Comparison of ENCODE assay signal across 24 mouse cellular contexts in genomic region chr19:42908553-42908952, GRCm38 (mm10).
"Had no signal": no experiment of that assay in that cellular context is flagged by ENCODE, and none has a peak within 500 bp of the region (broad histone marks: within the 10 kb centered on the region; RNA-seq: fewer than 3 reads in every experiment).

No protein-coding gene starts in this region.

- H3K4me2 ChIP-seq: embryonic facial prominence, embryonic 12.5 days; embryonic facial prominence, embryonic 13.5 days; embryonic facial prominence, embryonic 15.5 days; forebrain, embryonic 12.5 days; forebrain, embryonic 13.5 days; forebrain, embryonic 15.5 days had no signal

- H3K9ac ChIP-seq: embryonic facial prominence, embryonic 12.5 days; embryonic facial prominence, embryonic 13.5 days; embryonic facial prominence, embryonic 15.5 days; forebrain, embryonic 12.5 days; forebrain, embryonic 13.5 days; forebrain, embryonic 15.5 days; forebrain, postnatal 0 days had no signal

- H3K27me3 ChIP-seq: embryonic facial prominence, embryonic 12.5 days; embryonic facial prominence, embryonic 13.5 days; embryonic facial prominence, embryonic 15.5 days; forebrain, embryonic 12.5 days; forebrain, embryonic 13.5 days; forebrain, embryonic 15.5 days had no signal

- H3K4me3 ChIP-seq: embryonic facial prominence, embryonic 10.5 days; embryonic facial prominence, embryonic 12.5 days; embryonic facial prominence, embryonic 13.5 days; embryonic facial prominence, embryonic 15.5 days; erythroblast, embryonic 14.5 days; forebrain, embryonic 10.5 days; forebrain, embryonic 12.5 days; forebrain, embryonic 13.5 days; forebrain, embryonic 15.5 days; gastrocnemius, adult 2 months; heart, adult 2 months had no signal

- H3K27ac ChIP-seq: embryonic facial prominence, embryonic 10.5 days; embryonic facial prominence, embryonic 12.5 days; forebrain, embryonic 10.5 days; forebrain, embryonic 12.5 days; forebrain, embryonic 13.5 days; forebrain, embryonic 15.5 days; gastrocnemius, adult 2 months; heart, adult 2 months had no signal

- DNase-seq: cerebellum, adult 9-10 months; cerebellum, adult 9-11 months; cerebellum, postnatal 10 days; cerebellum, postnatal 14 days; cerebellum, postnatal 25 days; cerebellum, postnatal 36 days; embryo, embryonic 11 days; forebrain, postnatal 0 days; gastrocnemius, adult 2 months; gastrocnemius, postnatal 10 days; gastrocnemius, postnatal 14 days; gastrocnemius, postnatal 25 days; gastrocnemius, postnatal 36 days; heart, adult 18-20 months; heart, adult 2 months had no signal

- H3K36me3 ChIP-seq: embryonic facial prominence, embryonic 10.5 days; embryonic facial prominence, embryonic 12.5 days; embryonic facial prominence, embryonic 13.5 days; embryonic facial prominence, embryonic 15.5 days; forebrain, embryonic 10.5 days; forebrain, embryonic 12.5 days; forebrain, embryonic 15.5 days had no signal

- H3K9me3 ChIP-seq: embryonic facial prominence, embryonic 10.5 days; embryonic facial prominence, embryonic 12.5 days; embryonic facial prominence, embryonic 13.5 days; embryonic facial prominence, embryonic 15.5 days; forebrain, embryonic 10.5 days; forebrain, embryonic 12.5 days; forebrain, embryonic 13.5 days; forebrain, embryonic 15.5 days had no signal
